Comparison of ENCODE assay signal across 8 mouse cellular contexts in the genomic region with DNA sequence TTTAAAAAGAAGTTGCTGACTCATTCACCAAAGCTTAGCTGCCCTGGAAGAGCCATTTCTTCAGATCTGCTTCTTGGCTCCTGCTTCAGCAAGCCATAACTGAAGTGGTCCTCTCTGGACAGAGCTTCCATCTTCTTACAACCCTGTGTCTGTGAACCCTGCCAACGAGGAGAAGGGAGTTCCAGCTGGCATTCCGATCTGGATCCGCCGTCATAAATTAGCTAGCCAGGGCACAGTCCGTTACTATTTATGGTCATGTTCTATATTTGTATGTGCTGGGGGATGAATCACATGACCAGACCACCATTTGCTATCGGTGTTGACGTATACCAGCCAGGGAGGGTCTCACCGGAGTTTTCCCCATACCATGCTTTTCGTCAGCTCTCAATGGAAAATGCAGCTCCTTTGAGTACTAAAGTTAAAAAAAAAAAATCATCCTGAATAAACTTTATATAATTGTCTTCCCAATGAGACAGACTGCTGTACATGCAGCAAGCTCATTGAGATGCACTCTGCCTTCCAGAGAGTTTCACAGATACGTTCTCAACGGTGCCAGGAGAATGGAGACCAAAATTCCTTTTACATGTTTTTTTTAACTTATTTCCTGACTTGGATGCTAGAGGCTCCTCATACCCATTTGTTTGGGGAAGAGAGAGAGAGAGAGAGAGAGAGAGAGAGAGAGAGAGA.
DNase-seq lines count a peak whose midpoint lies in the region; TF ChIP-seq lines count a peak whose summit lies in the region.

No protein-coding gene starts in this region.

- intact Hi-C loops in heart, postnatal 25 days (cut with DNase I): loop anchor here (5.0 kb wide), 2 partner anchors 70 to 150 kb away; partner anchors contain the start of gene Cap2

- peak; percentile 21 for DNase-seq in kidney, adult 9 months
- DNase-seq in kidney, postnatal 4 days: no peak
- DNase-seq in brain, embryonic 14.5 days (ENCODE audit: low read depth): peak; percentile 72
- peak; percentile 32 to 34 for DNase-seq in frontal cortex, postnatal 10 days (ENCODE audit: low spot score in 2 of 2)
- peak; percentile 56 for DNase-seq in heart, postnatal 25 days (ENCODE audit: low spot score)
- DNase-seq in lung, adult 18-20 months: peak; percentile 23 to 34
- peak; percentile 68 to 84 for DNase-seq in right cerebral cortex, postnatal 10 days (ENCODE audit: low spot score in 2 of 2)
- DNase-seq in T-cell, adult 2 months (ENCODE audit: low spot score): no peak

- TF ChIP-seq POLR2A in brain, embryonic 14.5 days (IDR thresholded peaks at IDR 0.05; ENCODE audit: borderline replicate concordance, extremely low read depth, insufficient read depth, insufficient read length, poor library complexity, severe bottlenecking): no peak

- TF ChIP-seq CTCF in brain, embryonic 14.5 days (IDR thresholded peaks at IDR 0.05; ENCODE audit: borderline replicate concordance, extremely low read depth, insufficient read depth, insufficient read length): no peak

Comparison
In these comparisons a context has a peak if more than half of its experiments do, and no peak if none do; other contexts are left out.
1. DNase-seq: peak in kidney, adult 9 months (single experiment), brain, embryonic 14.5 days (single experiment), frontal cortex, postnatal 10 days (2 of 2), heart, postnatal 25 days (single experiment), lung, adult 18-20 months (2 of 2) and right cerebral cortex, postnatal 10 days (2 of 2); none in kidney, postnatal 4 days (0 of 2) and T-cell, adult 2 months (single experiment).